Mouse (Mus musculus) right cerebral cortex, adult 2 months (tissue): ENCODE measurements at regions not wholly inside any gene's neighbourhood (a gene's known extent, or its start where the extent isn't known, plus 50 kb on each side); places are given as distances from the start of the nearest gene placed in this dataset.
A peak's percentile ranks its signal among the peaks of the same experiment; 100 is the strongest.

Source experiments
- DNase-seq, 2 experiments: peaks; one replicate each; pipeline ENCODE4 v3.0.0; 2021 to 2022; ENCODE audit warnings: low spot score in 2 of 2

- no peak for DNase-seq
These were observed 98.4 kb downstream of the Sqor start for GRCm38 (mm10) chr2:122863343-122863970.

GRCm38 (mm10) chr2:122863971-122864348, 98.9 kb downstream of the Sqor start:
- DNase-seq, result no peak

- DNase-seq, result no peak
These were observed 122.1 kb downstream of the Sqor start for GRCm38 (mm10) chr2:122887111-122887510.

GRCm38 (mm10) chr2:122887526-122887925, 122.5 kb downstream of the Sqor start:
- DNase-seq, result no peak

- no peak for DNase-seq
These were observed 140.4 kb downstream of the Sqor start for GRCm38 (mm10) chr2:122905129-122906072.

DNA sequence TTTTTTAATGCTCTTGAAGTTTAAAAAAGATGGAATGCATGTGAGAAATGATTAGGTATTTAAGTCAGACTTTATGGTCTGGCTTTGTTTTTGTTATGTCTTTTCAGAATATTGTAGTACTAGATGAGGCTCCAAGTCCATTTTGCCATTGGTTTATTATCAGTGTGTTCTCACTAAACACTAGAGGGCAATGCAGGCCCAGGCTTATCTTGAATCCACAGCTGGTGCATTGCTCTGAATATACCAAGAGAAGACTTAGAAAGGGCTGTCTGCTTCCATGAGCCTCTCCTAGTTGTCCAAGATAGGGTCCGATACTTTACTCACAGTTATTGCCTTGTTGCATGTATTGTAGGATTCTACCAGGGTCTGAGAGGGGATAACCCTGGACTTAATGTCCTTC, 151.7 kb downstream of the Sqor start:
- DNase-seq, result peak; percentile 39 to 55

GRCm38 (mm10) chr2:122937922-122938321, 172.9 kb downstream of the Sqor start:
- peak; percentile 56 to 62 for DNase-seq

DNA sequence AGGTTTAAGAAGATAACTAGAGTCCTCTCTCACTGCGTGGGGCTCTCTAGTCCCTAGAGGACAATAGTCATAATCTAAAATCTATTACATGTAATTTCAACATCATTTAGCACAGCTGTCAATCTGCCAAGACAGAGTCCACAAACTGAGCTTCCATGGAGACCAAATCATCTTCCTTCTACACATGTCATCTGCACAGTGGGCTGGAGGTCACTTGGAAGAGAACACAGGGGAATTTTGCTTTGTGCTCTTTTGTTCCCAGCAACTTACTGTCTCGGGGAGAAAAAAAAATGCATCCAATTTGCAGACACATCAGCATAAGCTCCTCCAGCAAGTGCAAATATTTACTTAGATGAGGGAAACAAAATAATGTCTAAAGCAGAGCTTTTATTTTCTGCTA, 179.8 kb downstream of the Sqor start:
- no peak for DNase-seq

- no peak for DNase-seq
These were observed 180.9 kb downstream of the Sqor start for GRCm38 (mm10) chr2:122945891-122946290.

DNA sequence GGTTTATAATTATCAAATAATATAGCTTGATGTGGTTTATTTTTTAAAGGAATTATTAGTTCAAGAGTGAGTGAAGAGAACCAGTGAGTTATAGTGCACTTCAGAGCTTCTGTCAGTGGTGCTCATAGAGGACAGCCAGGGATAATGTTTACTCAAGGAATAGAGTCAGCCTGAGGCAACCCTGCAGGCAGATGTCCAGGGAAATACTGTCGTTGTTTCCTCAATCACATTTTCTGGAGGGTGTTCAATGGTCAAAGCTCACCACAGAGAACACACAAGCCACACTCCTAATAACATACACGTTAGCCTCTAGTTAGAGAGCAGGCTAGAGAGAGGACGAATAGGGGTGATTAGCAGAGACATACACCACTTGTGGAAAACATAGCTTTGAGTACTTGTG, 184.0 kb downstream of the Sqor start:
- no peak for DNase-seq

GRCm38 (mm10) chr2:122961701-122962100, 196.7 kb downstream of the Sqor start:
- DNase-seq, result no peak

DNA sequence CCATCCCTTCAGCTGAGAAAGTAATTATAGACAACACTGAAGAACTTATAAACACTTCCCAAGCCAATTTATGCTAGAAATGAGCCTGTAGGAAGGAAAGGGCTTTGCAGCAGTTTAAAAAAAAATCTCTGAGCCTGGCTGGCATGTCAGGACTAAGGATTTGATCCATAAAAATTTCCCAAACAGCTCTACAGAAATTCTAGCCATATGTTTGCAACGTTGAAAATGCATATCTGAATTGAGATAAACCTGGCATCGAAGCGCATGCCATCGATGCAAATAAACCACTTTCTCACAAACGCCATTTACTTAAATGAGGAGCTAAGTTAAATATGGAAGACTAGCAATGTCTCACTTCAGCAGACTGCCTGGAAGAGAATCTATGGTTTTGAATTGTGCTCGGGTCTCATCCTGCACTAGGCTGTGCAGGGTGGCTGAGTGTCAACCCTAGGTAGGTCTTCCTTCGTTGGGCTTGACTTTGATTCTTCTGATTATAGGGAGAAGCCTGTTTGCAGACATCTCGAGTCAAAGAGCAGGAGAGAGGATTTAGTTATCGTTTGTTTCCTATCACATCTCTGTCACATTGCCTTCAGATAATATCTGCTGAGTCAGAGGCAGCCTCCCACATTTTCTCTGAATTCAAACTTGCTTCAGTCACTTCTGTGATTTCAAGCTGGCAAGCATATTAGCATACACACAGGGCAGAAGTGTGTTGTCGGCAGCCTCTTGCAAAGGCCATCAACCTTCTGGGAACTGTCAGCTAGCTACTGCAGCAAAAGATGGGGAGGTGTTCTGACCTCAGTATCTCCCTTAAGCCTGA, 204.0 kb downstream of the Sqor start:
- DNase-seq, result peak; percentile 37 to 47
